In the genomic region with DNA sequence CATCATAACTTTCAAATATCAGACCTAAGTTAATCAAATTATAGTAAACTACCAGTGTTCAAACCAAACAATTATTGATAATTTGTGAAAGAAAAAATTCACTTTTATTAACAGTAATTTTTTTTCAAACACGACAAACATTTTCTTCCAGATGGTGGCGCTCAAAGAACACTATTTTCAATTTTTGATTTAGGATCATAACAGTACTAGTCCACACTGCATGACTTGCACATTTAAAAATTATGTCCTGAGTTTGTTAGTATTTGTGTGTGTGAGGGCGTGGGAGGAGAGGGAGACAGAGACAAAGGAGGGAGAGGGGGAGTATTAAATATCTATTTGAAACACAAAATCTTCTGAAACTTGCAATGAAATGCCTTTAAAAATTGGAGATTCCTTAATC, we compare ENCODE assay signal across 12 mouse cellular contexts.
DNase-seq lines count a peak whose midpoint lies in the region; ATAC-seq and TF ChIP-seq lines count a peak whose summit lies in the region.
"Had no signal": no experiment of that assay in that cellular context is flagged by ENCODE, and none has a peak within 500 bp of the region (broad histone marks: within the 10 kb centered on the region; RNA-seq: fewer than 3 reads in every experiment).

No protein-coding gene starts in this region.

- no peak for DNase-seq in gastrocnemius, adult 2 months
- no peak for DNase-seq in gastrocnemius, postnatal 25 days
- DNase-seq in lung, embryonic 14.5 days, result peak; percentile 75
- no peak for DNase-seq in lung, postnatal 25 days (ENCODE audit: low spot score)
- peak; percentile 59 for DNase-seq in NIH3T3 (ENCODE audit: low read depth)
- DNase-seq in layer of hippocampus, postnatal 14 days (ENCODE audit: low spot score in 2 of 2), result peak; percentile 3 to 61
- no peak for DNase-seq in cerebellum, postnatal 25 days
- DNase-seq: cerebellum, adult 9-10 months; gastrocnemius, postnatal 36 days had no signal

- peak; percentile 39 for TF ChIP-seq CTCF in gastrocnemius, adult 2 months (IDR thresholded peaks at IDR 0.05)
- peak; percentile 34; the same call in 1 of the 2 replicates for TF ChIP-seq CTCF in lung, embryonic 14.5 days (IDR thresholded peaks at IDR 0.05; ENCODE audit: low read depth)

- no peak overlapping the region for H3K4me3 ChIP-seq in gastrocnemius, adult 2 months
- no peak overlapping the region for H3K4me3 ChIP-seq in lung, embryonic 14.5 days (ENCODE audit: low read depth, low read length)
- H3K4me3 ChIP-seq: neural tube, embryonic 13.5 days had no signal

- H3K4me1 ChIP-seq in lung, embryonic 14.5 days (ENCODE audit: insufficient read depth), result no peaks in the 10 kb centered on the region
- H3K4me1 ChIP-seq: neural tube, embryonic 13.5 days had no signal

- no peak overlapping the region for H3K4me2 ChIP-seq in lung, embryonic 14.5 days
- H3K4me2 ChIP-seq: neural tube, embryonic 13.5 days had no signal

- H3K27me3 ChIP-seq in lung, embryonic 14.5 days (ENCODE audit: insufficient read depth, low read length), result no peaks in the 10 kb centered on the region
- H3K27me3 ChIP-seq: neural tube, embryonic 13.5 days had no signal

- no peak overlapping the region for H3K9ac ChIP-seq in lung, embryonic 14.5 days
- H3K9ac ChIP-seq: liver, embryonic 14.5 days; neural tube, embryonic 13.5 days had no signal

- H3K27ac ChIP-seq in gastrocnemius, adult 2 months, result no peak overlapping the region
- no peak overlapping the region for H3K27ac ChIP-seq in lung, embryonic 14.5 days (ENCODE audit: low read depth)
- H3K27ac ChIP-seq: liver, embryonic 14.5 days; neural tube, embryonic 13.5 days had no signal

- no peaks in the 10 kb centered on the region for H3K9me3 ChIP-seq in lung, embryonic 14.5 days (ENCODE audit: low read depth, low read length)
- H3K9me3 ChIP-seq: neural tube, embryonic 13.5 days had no signal

- H3K36me3 ChIP-seq in lung, embryonic 14.5 days (ENCODE audit: insufficient read depth), result no peaks in the 10 kb centered on the region
- H3K36me3 ChIP-seq: neural tube, embryonic 13.5 days had no signal

- no peak for ATAC-seq in lung, embryonic 14.5 days (ENCODE audit: insufficient read depth)
- ATAC-seq in inflammation-experienced regulatory T-cells, adult 6 months, result no peak

- intact Hi-C loops in gastrocnemius, adult 2 months (cut with DNase I), result no loop called here

- 17% methylated on average over 3 of the region's 3 CpGs for WGBS in lung, embryonic 14.5 days

Comparison
In these comparisons a context has a peak if more than half of its experiments do, and no peak if none do; other contexts are left out.
1. DNase-seq: peak in lung, embryonic 14.5 days (single experiment), NIH3T3 (single experiment) and layer of hippocampus, postnatal 14 days (2 of 2); none in gastrocnemius, adult 2 months (single experiment), gastrocnemius, postnatal 25 days (single experiment), lung, postnatal 25 days (single experiment) and cerebellum, postnatal 25 days (0 of 2).